9 mouse cellular contexts compared by ENCODE assay signal in the genomic region with DNA sequence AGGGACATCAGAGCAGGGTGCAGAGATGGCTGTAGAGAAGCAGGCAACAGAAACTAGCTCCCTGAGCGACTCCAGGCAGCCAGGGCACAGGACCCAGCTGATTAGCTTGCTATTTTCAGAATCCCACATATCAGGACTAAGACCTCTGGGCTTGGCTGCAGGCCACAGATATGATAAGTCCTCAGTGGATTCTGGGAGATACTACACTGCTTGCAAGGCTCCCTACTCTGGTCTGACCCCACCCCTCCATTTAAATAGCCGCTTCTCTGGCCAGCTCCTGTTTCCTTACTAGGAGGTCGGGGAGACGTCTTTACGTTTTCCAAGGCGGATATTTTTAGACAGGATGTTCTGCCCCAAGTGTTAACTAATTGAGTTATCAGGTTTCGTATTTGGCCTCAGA.
DNase-seq lines count a peak whose midpoint lies in the region; ATAC-seq and TF ChIP-seq lines count a peak whose summit lies in the region.
"Had no signal": no experiment of that assay in that cellular context is flagged by ENCODE, and none has a peak within 500 bp of the region (broad histone marks: within the 10 kb centered on the region; RNA-seq: fewer than 3 reads in every experiment).

No protein-coding gene starts in this region.

- H3K27ac ChIP-seq in heart, embryonic 13.5 days (replicated peaks) = peak overlapping the region; percentile 89
- H3K27ac ChIP-seq in liver, adult 2 months (replicated peaks; ENCODE audit: insufficient read depth, low read depth, low read length) = no peak overlapping the region
- H3K27ac ChIP-seq: midbrain, embryonic 12.5 days had no signal

- H3K9ac ChIP-seq in heart, embryonic 13.5 days = peak overlapping the region; percentile 79
- no peak overlapping the region for H3K9ac ChIP-seq in liver, adult 2 months (ENCODE audit: low read depth, low read length)
- H3K9ac ChIP-seq: midbrain, embryonic 12.5 days had no signal

- TF ChIP-seq CTCF in liver, adult 2 months (IDR thresholded peaks at IDR 0.05; ENCODE audit: low read depth, low read length) = no peak

- peak overlapping the region; percentile 72 for H3K4me2 ChIP-seq in heart, embryonic 13.5 days
- H3K4me2 ChIP-seq: midbrain, embryonic 12.5 days had no signal

- TF ChIP-seq POLR2A in liver, adult 2 months (IDR thresholded peaks at IDR 0.05; ENCODE audit: extremely low read depth, insufficient read depth, low read length) = no peak

- intact Hi-C loops in left cerebral cortex, postnatal 25 days (cut with DNase I) = no loop called here

- peaks cover 61% of the 10 kb centered on the region for H3K4me1 ChIP-seq in heart, embryonic 13.5 days
- no peaks in the 10 kb centered on the region; the same call in 1 of the 2 replicates for H3K4me1 ChIP-seq in liver, adult 2 months (ENCODE audit: control insufficient read depth, insufficient read depth, low read length)

- peak; percentile 71; the same call in 1 of the 2 replicates for ATAC-seq in heart, embryonic 13.5 days (ENCODE audit: extremely low read depth, insufficient number of reproducible peaks, low FRiP score, low TSS enrichment)

- peak overlapping the region; percentile 51 for H3K4me3 ChIP-seq in heart, embryonic 13.5 days
- H3K4me3 ChIP-seq in liver, adult 2 months (ENCODE audit: insufficient read depth, low read depth, low read length) = no peak overlapping the region
- H3K4me3 ChIP-seq: midbrain, embryonic 12.5 days had no signal

- H3K36me3 ChIP-seq in heart, embryonic 13.5 days = no peaks in the 10 kb centered on the region
- H3K36me3 ChIP-seq in liver, adult 2 months (ENCODE audit: control insufficient read depth, insufficient read depth, low read length) = no peaks in the 10 kb centered on the region
- H3K36me3 ChIP-seq: midbrain, embryonic 12.5 days had no signal

- no peaks in the 10 kb centered on the region for H3K79me2 ChIP-seq in liver, adult 2 months (ENCODE audit: control insufficient read depth, insufficient read depth, low read length)

- 2% methylated on average over 7 of the region's 7 CpGs for WGBS in heart, embryonic 13.5 days
- 64% methylated on average over 7 of the region's 7 CpGs for WGBS in liver, adult 2 months

- no peaks in the 10 kb centered on the region for H3K9me3 ChIP-seq in heart, embryonic 13.5 days
- H3K9me3 ChIP-seq: midbrain, embryonic 12.5 days had no signal

- no peaks in the 10 kb centered on the region for H3K27me3 ChIP-seq in heart, embryonic 13.5 days (replicated peaks)
- no peaks in the 10 kb centered on the region for H3K27me3 ChIP-seq in liver, adult 2 months (ENCODE audit: control insufficient read depth, insufficient read depth, low read length)
- H3K27me3 ChIP-seq: midbrain, embryonic 12.5 days had no signal

- DNase-seq in ES-CJ7 (ENCODE audit: low read depth, low spot score) = peak; percentile 35
- DNase-seq in ZHBTc4 (ENCODE audit: low read depth, low spot score) = peak; percentile 32
- peak; percentile 12 for DNase-seq in liver, adult 2 months (ENCODE audit: extremely low read depth, low read depth, low spot score)
- DNase-seq in spleen, adult 12 weeks (ENCODE audit: low spot score) = no peak
- DNase-seq in frontal cortex, postnatal 14 days (ENCODE audit: low spot score in 2 of 2) = no peak
- DNase-seq in urinary bladder, postnatal 4 days (ENCODE audit: low spot score in 2 of 2) = no peak
- no peak for DNase-seq in left cerebral cortex, postnatal 25 days (ENCODE audit: low spot score in 2 of 2)

Comparison
In these comparisons a context has a peak if more than half of its experiments do, and no peak if none do; other contexts are left out.
1. DNase-seq: peak in ES-CJ7 (single experiment), ZHBTc4 (single experiment) and liver, adult 2 months (single experiment); none in spleen, adult 12 weeks (single experiment), frontal cortex, postnatal 14 days (0 of 2), urinary bladder, postnatal 4 days (0 of 2) and left cerebral cortex, postnatal 25 days (0 of 2).